Mouse (Mus musculus): ENCODE results near the gene Senp2. TPM values are rescaled to one million over a fixed set of nuclear protein-coding genes. Genes with fewer than 3 reads are reported as not detected.

Gene Senp2
- total and polyA plus RNA-seq, 3 experiments = 15.6 to 111 (median 45.1) TPM

- H3K4me3 ChIP-seq (ENCODE audit: low read depth, low read length) = no peak overlapping the region
- peaks cover 12% of the 10 kb centered on the region for H3K27me3 ChIP-seq (ENCODE audit: insufficient read depth, low read length)
- DNase-seq (ENCODE audit: low spot score) (no peak), ATAC-seq (ENCODE audit: extremely low read depth, insufficient number of reproducible peaks, low FRiP score, poor library complexity, severe bottlenecking) (no peak)
- H3K36me3 ChIP-seq (replicated peaks) = no peaks in the 10 kb centered on the region
- no peaks in the 10 kb centered on the region for H3K4me1 ChIP-seq (ENCODE audit: insufficient read depth, low read depth, low read length)
- no peaks in the 10 kb centered on the region for H3K9me3 ChIP-seq (replicated peaks)
- TF ChIP-seq GATA1 (IDR thresholded peaks at IDR 0.05; ENCODE audit: borderline replicate concordance, low read length) = no peak
- TF ChIP-seq POLR2AphosphoS5 (IDR thresholded peaks at IDR 0.05; ENCODE audit: insufficient replicate concordance, low read depth, low read length) = no peak
- TF ChIP-seq TAL1 (conservative IDR thresholded peaks at IDR 0.05; ENCODE audit: low read depth, low read length) = no peak
- no peak for TF ChIP-seq GATA2 (IDR thresholded peaks at IDR 0.05; ENCODE audit: borderline replicate concordance, low read depth, low read length)
- TF ChIP-seq CTCF (IDR thresholded peaks at IDR 0.05; ENCODE audit: low read depth, low read length) = no peak
Measured at GRCm38 (mm10) chr16:21991774-21992173, 17.5 kb upstream of the Senp2 start.

DNA sequence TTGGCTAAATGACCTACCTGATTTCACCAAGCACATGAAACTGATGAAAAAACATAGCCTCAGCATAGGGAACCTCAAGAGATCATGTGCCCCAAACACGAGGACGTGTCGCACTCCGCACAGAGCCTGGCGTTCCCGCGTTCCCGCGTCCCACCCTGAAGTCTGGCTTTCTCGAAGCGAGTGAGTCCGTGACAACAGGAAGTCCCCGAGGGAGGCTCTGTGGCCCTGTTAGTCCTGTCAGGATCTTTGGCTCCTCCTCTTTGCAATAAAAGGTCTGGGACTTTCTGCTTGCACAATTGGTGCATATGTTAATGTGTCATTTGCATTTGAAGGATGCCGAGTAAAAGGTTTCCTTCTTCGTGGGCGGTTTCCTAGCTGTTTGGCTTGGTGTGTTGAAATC lies 14.0 kb upstream of the Senp2 start, which contains the start of gene Liph:
Gene Liph, minus strand, starts transcription at position 360 of the 400 bp plus-strand sequence.
- ATAC-seq (ENCODE audit: extremely low read depth, insufficient number of reproducible peaks, low FRiP score, poor library complexity, severe bottlenecking) = no peak
- DNase-seq (ENCODE audit: low spot score) = no peak
- no peak within 1 kb of the TSS for H3K4me3 ChIP-seq (ENCODE audit: low read depth, low read length)
- TF ChIP-seq TAL1 (conservative IDR thresholded peaks at IDR 0.05; ENCODE audit: low read depth, low read length) (no peak), GATA2 (IDR thresholded peaks at IDR 0.05; ENCODE audit: borderline replicate concordance, low read depth, low read length) (no peak), POLR2AphosphoS5 (IDR thresholded peaks at IDR 0.05; ENCODE audit: insufficient replicate concordance, low read depth, low read length) (no peak), GATA1 (IDR thresholded peaks at IDR 0.05; ENCODE audit: borderline replicate concordance, low read length) (no peak), CTCF (IDR thresholded peaks at IDR 0.05; ENCODE audit: low read depth, low read length) (no peak)
- no peaks in the 10 kb centered on the region for H3K36me3 ChIP-seq (replicated peaks)
- H3K27me3 ChIP-seq (ENCODE audit: insufficient read depth, low read length) = peaks cover 30% of the 10 kb centered on the region
- H3K4me1 ChIP-seq (ENCODE audit: insufficient read depth, low read depth, low read length) = no peaks in the 10 kb centered on the region
- no peaks in the 10 kb centered on the region for H3K9me3 ChIP-seq (replicated peaks)

DNA sequence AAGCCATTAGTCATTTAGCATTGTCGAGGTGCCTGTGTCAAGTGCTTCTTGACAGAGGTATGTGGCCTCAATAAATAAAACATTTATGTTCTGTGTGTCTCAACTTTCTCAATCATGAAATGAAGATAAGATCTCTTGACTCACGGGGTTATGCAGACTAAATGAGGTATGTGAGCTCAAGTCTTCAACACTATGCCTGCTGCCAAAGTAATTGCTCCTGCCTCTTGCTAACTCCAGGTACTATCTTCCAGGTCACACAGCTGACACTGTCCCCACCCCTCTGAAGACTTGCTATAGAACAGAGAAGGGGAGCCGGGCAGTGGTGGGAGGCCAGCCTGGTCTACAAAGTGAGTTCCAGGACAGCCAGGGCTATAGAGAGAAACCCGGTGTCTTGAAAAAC lies 12.9 kb upstream of the Senp2 start:
- H3K4me3 ChIP-seq (ENCODE audit: low read depth, low read length) = no peak overlapping the region
- no peaks in the 10 kb centered on the region for H3K4me1 ChIP-seq (ENCODE audit: insufficient read depth, low read depth, low read length)

DNA sequence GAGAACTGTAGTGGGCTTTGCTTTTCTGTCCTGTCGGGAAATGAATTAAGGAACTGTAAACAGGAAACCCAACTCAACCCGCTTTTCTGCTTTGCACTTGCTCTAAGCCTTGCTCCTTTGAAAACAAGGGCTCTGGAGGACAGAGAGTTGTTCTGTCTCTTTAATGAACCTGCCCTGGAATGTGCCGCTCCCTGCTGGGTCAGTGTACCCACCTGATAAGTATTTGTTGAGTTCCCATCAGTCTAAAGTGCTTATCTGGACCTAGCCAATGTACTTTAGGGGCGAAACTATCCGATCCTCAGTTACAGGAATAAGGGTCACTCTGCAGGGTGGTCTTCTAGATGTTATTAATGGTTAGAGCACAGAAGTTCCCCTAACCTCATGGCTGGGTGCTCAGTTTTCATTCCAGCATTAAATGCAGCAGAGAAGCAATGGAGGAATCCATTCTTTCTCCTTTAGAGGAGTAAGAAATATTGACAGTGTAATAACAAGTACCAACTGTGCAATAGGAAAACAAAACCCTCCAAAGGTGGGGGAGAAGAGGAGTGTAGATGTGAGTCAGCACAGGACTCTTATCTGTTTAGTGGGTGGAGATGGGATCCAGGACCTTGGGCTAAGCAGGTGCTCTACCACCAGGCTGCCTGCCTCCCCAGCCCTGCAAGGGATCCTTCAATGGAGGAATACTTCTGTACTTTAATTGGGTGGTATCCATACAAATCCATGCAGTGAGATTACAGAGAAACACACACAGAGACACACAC lies 12.2 kb upstream of the Senp2 start:
- Histone ChIP-seq H3K4me1 (ENCODE audit: insufficient read depth, low read depth, low read length) (no peaks in the 10 kb centered on the region), H3K9me3 (replicated peaks) (no peaks in the 10 kb centered on the region), H3K27me3 (ENCODE audit: insufficient read depth, low read length) (peaks cover 39% of the 10 kb centered on the region), H3K36me3 (replicated peaks) (no peaks in the 10 kb centered on the region), H3K4me3 (ENCODE audit: low read depth, low read length) (no peak overlapping the region)
- TF ChIP-seq GATA2 (IDR thresholded peaks at IDR 0.05; ENCODE audit: borderline replicate concordance, low read depth, low read length) (no peak), TAL1 (conservative IDR thresholded peaks at IDR 0.05; ENCODE audit: low read depth, low read length) (no peak), GATA1 (IDR thresholded peaks at IDR 0.05; ENCODE audit: borderline replicate concordance, low read length) (no peak), POLR2AphosphoS5 (IDR thresholded peaks at IDR 0.05; ENCODE audit: insufficient replicate concordance, low read depth, low read length) (no peak), CTCF (IDR thresholded peaks at IDR 0.05; ENCODE audit: low read depth, low read length) (no peak)
- no peak for DNase-seq (ENCODE audit: low spot score)
- ATAC-seq (ENCODE audit: extremely low read depth, insufficient number of reproducible peaks, low FRiP score, poor library complexity, severe bottlenecking) = no peak

More for the DNA sequence above, 12.9 kb upstream of the Senp2 start:
- ATAC-seq (ENCODE audit: extremely low read depth, insufficient number of reproducible peaks, low FRiP score, poor library complexity, severe bottlenecking) (no peak), DNase-seq (ENCODE audit: low spot score) (no peak)
- Histone ChIP-seq H3K27me3 (ENCODE audit: insufficient read depth, low read length) (peaks cover 36% of the 10 kb centered on the region), H3K9me3 (replicated peaks) (no peaks in the 10 kb centered on the region), H3K36me3 (replicated peaks) (no peaks in the 10 kb centered on the region)
- TF ChIP-seq POLR2AphosphoS5 (IDR thresholded peaks at IDR 0.05; ENCODE audit: insufficient replicate concordance, low read depth, low read length) = no peak
- no peak for TF ChIP-seq CTCF (IDR thresholded peaks at IDR 0.05; ENCODE audit: low read depth, low read length)
- TF ChIP-seq TAL1 (conservative IDR thresholded peaks at IDR 0.05; ENCODE audit: low read depth, low read length) = no peak
- TF ChIP-seq GATA2 (IDR thresholded peaks at IDR 0.05; ENCODE audit: borderline replicate concordance, low read depth, low read length) = no peak
- no peak for TF ChIP-seq GATA1 (IDR thresholded peaks at IDR 0.05; ENCODE audit: borderline replicate concordance, low read length)

DNA sequence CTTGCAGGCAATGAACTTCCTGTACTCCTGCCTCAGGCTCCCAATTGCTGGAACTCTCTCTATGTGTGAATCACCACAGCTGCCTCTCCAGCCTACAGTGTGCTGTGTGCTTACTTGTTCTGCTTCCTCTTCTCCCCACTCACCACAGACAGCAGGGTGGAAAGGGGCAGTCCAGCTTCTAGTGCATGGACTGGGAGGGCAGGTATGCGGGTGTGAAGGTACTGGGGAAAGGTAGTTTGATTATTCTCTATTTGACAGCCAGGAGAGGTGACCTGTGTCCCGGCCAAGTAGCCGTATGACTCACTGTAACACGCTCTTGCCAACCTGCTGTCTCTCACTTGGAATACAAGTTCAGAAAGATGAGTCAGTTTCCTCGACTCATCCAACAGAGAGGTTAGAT lies 11.2 kb upstream of the Senp2 start:
- DNase-seq (ENCODE audit: low spot score) (no peak), ATAC-seq (ENCODE audit: extremely low read depth, insufficient number of reproducible peaks, low FRiP score, poor library complexity, severe bottlenecking) (no peak)
- Histone ChIP-seq H3K36me3 (replicated peaks) (no peaks in the 10 kb centered on the region), H3K9me3 (replicated peaks) (no peaks in the 10 kb centered on the region), H3K4me1 (ENCODE audit: insufficient read depth, low read depth, low read length) (no peaks in the 10 kb centered on the region), H3K27me3 (ENCODE audit: insufficient read depth, low read length) (peaks cover 40% of the 10 kb centered on the region), H3K4me3 (ENCODE audit: low read depth, low read length) (no peak overlapping the region)
- no peak for TF ChIP-seq GATA2 (IDR thresholded peaks at IDR 0.05; ENCODE audit: borderline replicate concordance, low read depth, low read length)
- no peak for TF ChIP-seq GATA1 (IDR thresholded peaks at IDR 0.05; ENCODE audit: borderline replicate concordance, low read length)

DNA sequence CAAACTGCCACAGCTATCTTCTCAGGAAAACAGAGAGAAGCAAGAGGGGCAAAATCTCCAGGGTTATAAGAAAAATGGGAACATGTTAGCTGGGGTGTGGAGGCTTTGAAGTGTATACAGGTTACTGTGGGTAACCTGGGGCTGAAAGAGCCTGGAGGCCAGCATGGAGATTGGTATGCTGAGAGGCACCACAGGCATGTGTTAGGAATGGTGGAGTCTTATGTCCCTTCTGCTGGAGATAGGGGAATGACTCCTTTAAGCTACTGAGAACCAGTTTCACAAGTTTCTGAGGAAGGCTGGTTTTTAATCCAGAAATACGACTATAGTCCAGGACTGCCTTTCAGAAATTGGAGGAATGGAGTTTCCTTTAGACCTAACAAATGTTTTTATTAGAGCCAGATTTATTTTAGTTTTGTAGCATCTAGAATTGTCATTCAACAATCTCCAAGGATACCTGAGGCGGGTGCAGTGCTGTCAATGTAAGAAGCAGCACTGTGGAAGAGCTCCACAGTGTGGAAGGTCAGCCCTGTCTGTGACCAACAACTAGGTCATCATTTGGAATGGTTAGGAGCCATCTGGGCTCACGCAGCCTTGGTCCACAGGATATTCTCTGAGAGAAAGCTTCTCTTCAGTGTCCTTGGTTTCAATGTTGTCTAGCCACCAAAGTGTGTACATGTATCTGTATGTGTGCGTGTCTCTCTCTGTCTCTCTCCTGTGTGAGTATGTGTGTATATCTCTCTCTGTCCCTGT lies 9.2 kb upstream of the Senp2 start:
- Histone ChIP-seq H3K36me3 (replicated peaks) (no peaks in the 10 kb centered on the region), H3K4me1 (ENCODE audit: insufficient read depth, low read depth, low read length) (no peaks in the 10 kb centered on the region), H3K9me3 (replicated peaks) (no peaks in the 10 kb centered on the region), H3K4me3 (ENCODE audit: low read depth, low read length) (no peak overlapping the region), H3K27me3 (ENCODE audit: insufficient read depth, low read length) (peaks cover 39% of the 10 kb centered on the region)
- ATAC-seq (ENCODE audit: extremely low read depth, insufficient number of reproducible peaks, low FRiP score, poor library complexity, severe bottlenecking) (no peak), DNase-seq (ENCODE audit: low spot score) (no peak)
- no peak for TF ChIP-seq POLR2AphosphoS5 (IDR thresholded peaks at IDR 0.05; ENCODE audit: insufficient replicate concordance, low read depth, low read length)
- TF ChIP-seq CTCF (IDR thresholded peaks at IDR 0.05; ENCODE audit: low read depth, low read length) = no peak
- no peak for TF ChIP-seq GATA2 (IDR thresholded peaks at IDR 0.05; ENCODE audit: borderline replicate concordance, low read depth, low read length)
- no peak for TF ChIP-seq GATA1 (IDR thresholded peaks at IDR 0.05; ENCODE audit: borderline replicate concordance, low read length)
- TF ChIP-seq TAL1 (conservative IDR thresholded peaks at IDR 0.05; ENCODE audit: low read depth, low read length) = no peak

All from G1E (cell line).